Mouse (Mus musculus): Measurements from ENCODE around the gene Cdhr3.

Cdhr3 gene

GRCm38 (mm10) chr12:33125594-33126227 lies 33.0 kb upstream of the Cdhr3 start:
- no peaks in the 10 kb centered on the region for H3K9me3 ChIP-seq (ENCODE audit: low read length)
- no peak overlapping the region for H3K4me3 ChIP-seq (replicated peaks; ENCODE audit: low read length)
- H3K27me3 ChIP-seq (ENCODE audit: insufficient read depth, low read length), result peaks cover 4% of the 10 kb centered on the region; the same call in 1 of the 2 replicates
- peaks cover 52% of the 10 kb centered on the region for H3K4me1 ChIP-seq (replicated peaks; ENCODE audit: low read depth, low read length)
- H3K36me3 ChIP-seq (ENCODE audit: insufficient read depth, low read length), result no peaks in the 10 kb centered on the region
- TF ChIP-seq NANOG (IDR thresholded peaks at IDR 0.05; ENCODE audit: borderline replicate concordance, low read length), result no peak
- TF ChIP-seq POU5F1 (IDR thresholded peaks at IDR 0.05; ENCODE audit: borderline replicate concordance, low read length), result no peak
- no peak for TF ChIP-seq CTCF (conservative IDR thresholded peaks at IDR 0.05; ENCODE audit: low read length)

- no peaks in the 10 kb centered on the region for H3K9me3 ChIP-seq (ENCODE audit: low read length)
- H3K4me1 ChIP-seq (replicated peaks; ENCODE audit: low read depth, low read length), result peaks cover 11% of the 10 kb centered on the region
- no peaks in the 10 kb centered on the region for H3K36me3 ChIP-seq (ENCODE audit: insufficient read depth, low read length)
- H3K4me3 ChIP-seq (replicated peaks; ENCODE audit: low read length), result peak overlapping the region; percentile 78
- TF ChIP-seq POU5F1 (IDR thresholded peaks at IDR 0.05; ENCODE audit: borderline replicate concordance, low read length) (no peak), NANOG (IDR thresholded peaks at IDR 0.05; ENCODE audit: borderline replicate concordance, low read length) (no peak), CTCF (conservative IDR thresholded peaks at IDR 0.05; ENCODE audit: low read length) (no peak)
- peaks cover 8% of the 10 kb centered on the region for H3K27me3 ChIP-seq (ENCODE audit: insufficient read depth, low read length)
Measured at GRCm38 (mm10) chr12:33118624-33119301, 26.1 kb upstream of the Cdhr3 start.

GRCm38 (mm10) chr12:33110894-33111471 lies 18.3 kb upstream of the Cdhr3 start:
- H3K4me3 ChIP-seq (replicated peaks; ENCODE audit: low read length), result no peak overlapping the region

GRCm38 (mm10) chr12:33109531-33109930 lies 16.9 kb upstream of the Cdhr3 start:
- TF ChIP-seq POU5F1 (IDR thresholded peaks at IDR 0.05; ENCODE audit: borderline replicate concordance, low read length), result no peak
- TF ChIP-seq CTCF (conservative IDR thresholded peaks at IDR 0.05; ENCODE audit: low read length), result no peak
- no peak for TF ChIP-seq NANOG (IDR thresholded peaks at IDR 0.05; ENCODE audit: borderline replicate concordance, low read length)
- no peak overlapping the region for H3K4me3 ChIP-seq (replicated peaks; ENCODE audit: low read length)
- H3K27me3 ChIP-seq (ENCODE audit: insufficient read depth, low read length), result no peaks in the 10 kb centered on the region
- H3K9me3 ChIP-seq (ENCODE audit: low read length), result peaks cover 27% of the 10 kb centered on the region
- H3K4me1 ChIP-seq (replicated peaks; ENCODE audit: low read depth, low read length), result peaks cover 5% of the 10 kb centered on the region
- no peaks in the 10 kb centered on the region for H3K36me3 ChIP-seq (ENCODE audit: insufficient read depth, low read length)

More at GRCm38 (mm10) chr12:33110894-33111471, 18.3 kb upstream of the Cdhr3 start:
- Histone ChIP-seq H3K36me3 (ENCODE audit: insufficient read depth, low read length) (no peaks in the 10 kb centered on the region), H3K4me1 (replicated peaks; ENCODE audit: low read depth, low read length) (peaks cover 5% of the 10 kb centered on the region), H3K9me3 (ENCODE audit: low read length) (peaks cover 12% of the 10 kb centered on the region), H3K27me3 (ENCODE audit: insufficient read depth, low read length) (no peaks in the 10 kb centered on the region)
- no peak for TF ChIP-seq CTCF (conservative IDR thresholded peaks at IDR 0.05; ENCODE audit: low read length)
- TF ChIP-seq POU5F1 (IDR thresholded peaks at IDR 0.05; ENCODE audit: borderline replicate concordance, low read length), result no peak
- no peak for TF ChIP-seq NANOG (IDR thresholded peaks at IDR 0.05; ENCODE audit: borderline replicate concordance, low read length)

- H3K9me3 ChIP-seq (ENCODE audit: low read length), result peaks cover 55% of the 10 kb centered on the region
- no peak overlapping the region for H3K4me3 ChIP-seq (replicated peaks; ENCODE audit: low read length)
- no peaks in the 10 kb centered on the region for H3K27me3 ChIP-seq (ENCODE audit: insufficient read depth, low read length)
- no peaks in the 10 kb centered on the region for H3K4me1 ChIP-seq (replicated peaks; ENCODE audit: low read depth, low read length)
- H3K36me3 ChIP-seq (ENCODE audit: insufficient read depth, low read length), result no peaks in the 10 kb centered on the region
- TF ChIP-seq CTCF (conservative IDR thresholded peaks at IDR 0.05; ENCODE audit: low read length) (no peak), NANOG (IDR thresholded peaks at IDR 0.05; ENCODE audit: borderline replicate concordance, low read length) (no peak), POU5F1 (IDR thresholded peaks at IDR 0.05; ENCODE audit: borderline replicate concordance, low read length) (no peak)
Measured at GRCm38 (mm10) chr12:33106438-33107167, 13.9 kb upstream of the Cdhr3 start.

GRCm38 (mm10) chr12:33105724-33106123 lies 13.0 kb upstream of the Cdhr3 start:
- H3K4me1 ChIP-seq (replicated peaks; ENCODE audit: low read depth, low read length), result no peaks in the 10 kb centered on the region
- no peak overlapping the region; the same call in 1 of the 2 replicates for H3K4me3 ChIP-seq (replicated peaks; ENCODE audit: low read length)
- no peaks in the 10 kb centered on the region for H3K27me3 ChIP-seq (ENCODE audit: insufficient read depth, low read length)
- no peak for TF ChIP-seq NANOG (IDR thresholded peaks at IDR 0.05; ENCODE audit: borderline replicate concordance, low read length)
- no peak for TF ChIP-seq CTCF (conservative IDR thresholded peaks at IDR 0.05; ENCODE audit: low read length)
- TF ChIP-seq POU5F1 (IDR thresholded peaks at IDR 0.05; ENCODE audit: borderline replicate concordance, low read length), result no peak
- peaks cover 57% of the 10 kb centered on the region for H3K9me3 ChIP-seq (ENCODE audit: low read length)
- no peaks in the 10 kb centered on the region for H3K36me3 ChIP-seq (ENCODE audit: insufficient read depth, low read length)

- no peaks in the 10 kb centered on the region for H3K27me3 ChIP-seq (ENCODE audit: insufficient read depth, low read length)
- no peak overlapping the region for H3K4me3 ChIP-seq (replicated peaks; ENCODE audit: low read length)
- H3K9me3 ChIP-seq (ENCODE audit: low read length), result peaks cover 57% of the 10 kb centered on the region
- no peaks in the 10 kb centered on the region for H3K36me3 ChIP-seq (ENCODE audit: insufficient read depth, low read length)
- TF ChIP-seq CTCF (conservative IDR thresholded peaks at IDR 0.05; ENCODE audit: low read length) (no peak), NANOG (IDR thresholded peaks at IDR 0.05; ENCODE audit: borderline replicate concordance, low read length) (no peak), POU5F1 (IDR thresholded peaks at IDR 0.05; ENCODE audit: borderline replicate concordance, low read length) (no peak)
- no peaks in the 10 kb centered on the region for H3K4me1 ChIP-seq (replicated peaks; ENCODE audit: low read depth, low read length)
Measured at GRCm38 (mm10) chr12:33102342-33103115, 9.9 kb upstream of the Cdhr3 start.
